Mouse (Mus musculus) ovary, postnatal 36 days (tissue): ENCODE results near the gene Tpmt.

Experiments
- DNase-seq: peaks from one replicate; pipeline ENCODE4 v3.0.0; 2022; ENCODE audit warnings: low spot score, mixed read lengths

Tpmt gene

GRCm38 (mm10) chr13:47044617-47044947 lies at the start of gene Tpmt:
Gene Tpmt, minus strand, starts transcription at chr13:47044737.
- no peak for DNase-seq

GRCm38 (mm10) chr13:47093791-47094190 lies 49.3 kb upstream of the Tpmt start:
- no peak for DNase-seq

- no peak for DNase-seq
Measured at GRCm38 (mm10) chr13:47089271-47089670, 44.7 kb upstream of the Tpmt start.

GRCm38 (mm10) chr13:47088433-47088832 lies 43.9 kb upstream of the Tpmt start:
- no peak for DNase-seq

GRCm38 (mm10) chr13:47080905-47081505 lies 36.5 kb upstream of the Tpmt start:
- no peak for DNase-seq

- DNase-seq: no peak
Measured at GRCm38 (mm10) chr13:47078799-47079198, 34.3 kb upstream of the Tpmt start.

GRCm38 (mm10) chr13:47077367-47077766 lies 32.8 kb upstream of the Tpmt start:
- no peak for DNase-seq

- DNase-seq: no peak
Measured at GRCm38 (mm10) chr13:47076156-47076555, 31.6 kb upstream of the Tpmt start.

GRCm38 (mm10) chr13:47072484-47072883 lies 27.9 kb upstream of the Tpmt start:
- DNase-seq: no peak

GRCm38 (mm10) chr13:47071871-47072270 lies 27.3 kb upstream of the Tpmt start:
- DNase-seq: no peak

- no peak for DNase-seq
Measured at GRCm38 (mm10) chr13:47070329-47071080, 26.0 kb upstream of the Tpmt start.

GRCm38 (mm10) chr13:47067001-47067400 lies 22.5 kb upstream of the Tpmt start:
- DNase-seq: no peak

GRCm38 (mm10) chr13:47066516-47066915 lies 22.0 kb upstream of the Tpmt start:
- DNase-seq: no peak

GRCm38 (mm10) chr13:47063985-47064760 lies 19.6 kb upstream of the Tpmt start:
- no peak for DNase-seq

GRCm38 (mm10) chr13:47062756-47063155 lies 18.2 kb upstream of the Tpmt start:
- no peak for DNase-seq

- DNase-seq: no peak
Measured at GRCm38 (mm10) chr13:47056781-47057180, 12.2 kb upstream of the Tpmt start.

GRCm38 (mm10) chr13:47056126-47056525 lies 11.6 kb upstream of the Tpmt start:
- DNase-seq: no peak

- DNase-seq: no peak
Measured at GRCm38 (mm10) chr13:47053971-47054370, 9.4 kb upstream of the Tpmt start.

- DNase-seq: no peak
Measured at GRCm38 (mm10) chr13:47050009-47050408, 5.5 kb upstream of the Tpmt start.

- DNase-seq: no peak
Measured at GRCm38 (mm10) chr13:47047996-47048395, 3.5 kb upstream of the Tpmt start.

- DNase-seq: peak; percentile 20
Measured at GRCm38 (mm10) chr13:47043833-47044616, 512 bp downstream of the Tpmt start.

GRCm38 (mm10) chr13:47043030-47043680 lies 1.4 kb downstream of the Tpmt start, which contains the start of gene Kdm1b:
Gene Kdm1b, plus strand, starts transcription at chr13:47043499.
- peak; percentile 100 for DNase-seq
